Mouse (Mus musculus) liver, postnatal 0 days (tissue): ENCODE results near the gene Kdm4c. TPM values are rescaled to one million over a fixed set of nuclear protein-coding genes. Genes with fewer than 3 reads are reported as not detected.

Source experiments
- ATAC-seq: fragments of 200-750 bp; cut with Nextera tagmentation; 2 replicates; pipeline ENCODE4 v1.8.0; 2017; ENCODE audit warnings: mild to moderate bottlenecking, moderate library complexity
- DNase-seq: peaks from one replicate; pipeline ENCODE4 v3.0.0-alpha.2; 2016
- H3K27ac ChIP-seq: fragments of 300-500 bp; sonication (generic); 2 replicates; pipeline ENCODE4 v1.5.1; 2014; ENCODE audit warnings: antibody characterized with exemption, moderate library complexity, mild to moderate bottlenecking, low read depth
- H3K27me3 ChIP-seq: fragments of 300-500 bp; sonication (generic); 2 replicates; pipeline ENCODE4 v1.6.1; 2014; ENCODE audit warnings: low read length, control low read depth, mixed read lengths; ENCODE audit not compliant: insufficient read depth
- H3K36me3 ChIP-seq: fragments of 300-500 bp; sonication (generic); replicated peaks from 2 replicates; pipeline ENCODE4 v1.6.1; 2014; ENCODE audit warnings: mild to moderate bottlenecking, control low read depth, low read length, moderate library complexity, mixed read lengths; ENCODE audit not compliant: insufficient read depth
- H3K4me1 ChIP-seq: fragments of 300-500 bp; sonication (generic); 2 replicates; pipeline ENCODE4 v1.6.1; 2014; ENCODE audit warnings: antibody characterized with exemption, mild to moderate bottlenecking, control low read depth; ENCODE audit not compliant: insufficient read depth
- H3K4me2 ChIP-seq: fragments of 300-500 bp; sonication (generic); 2 replicates; pipeline ENCODE4 v1.6.1; 2014; ENCODE audit warnings: low read depth, mild to moderate bottlenecking, low read length, moderate library complexity, mixed read lengths
- H3K4me3 ChIP-seq: fragments of 300-500 bp; sonication (generic); 2 replicates; pipeline ENCODE4 v1.5.1; 2014; ENCODE audit warnings: low read depth, low read length
- H3K9ac ChIP-seq: fragments of 300-500 bp; sonication (generic); replicated peaks from 2 replicates; pipeline ENCODE4 v1.6.1; 2014; ENCODE audit warnings: mild to moderate bottlenecking, moderate library complexity
- H3K9me3 ChIP-seq: fragments of 300-500 bp; sonication (generic); 2 replicates; pipeline ENCODE4 v1.6.1; 2016; ENCODE audit warnings: mild to moderate bottlenecking, control low read depth, low read length, mixed read lengths
- CTCF ChIP-seq: sonication (generic); IDR thresholded peaks from 2 replicates; pipeline ENCODE4 v1.5.1; 2016; ENCODE audit warnings: antibody characterized with exemption, low read depth
- EP300 ChIP-seq: IDR thresholded peaks from 2 replicates; pipeline ENCODE4 v1.6.1; 2016; ENCODE audit warnings: antibody characterized with exemption, low read depth, mild to moderate bottlenecking
- WGBS: fragments of 180-500 bp; shearing (Covaris S2); extraction: QIAGEN DNeasy Blood & Tissue Kit; methylation state at CpG from one replicate; pipeline ENCODE4 v1.1.7; 2014; ENCODE audit not compliant: insufficient replicate concordance; 5-methylcytosine and 5-hydroxymethylcytosine counted together
- polyA plus RNA-seq: library from polyadenylated mRNA; unstranded; fragments of >200 nt; fragmentation: Nextera tagmentation; extraction: Ambion mirVana; gene quantifications from 2 replicates; pipeline ENCODE4 v1.2.1, GENCODE M21; 2015

The Kdm4c gene
- polyA plus RNA-seq, 1 experiment from 2014 or later, result 3.2 TPM

DNA sequence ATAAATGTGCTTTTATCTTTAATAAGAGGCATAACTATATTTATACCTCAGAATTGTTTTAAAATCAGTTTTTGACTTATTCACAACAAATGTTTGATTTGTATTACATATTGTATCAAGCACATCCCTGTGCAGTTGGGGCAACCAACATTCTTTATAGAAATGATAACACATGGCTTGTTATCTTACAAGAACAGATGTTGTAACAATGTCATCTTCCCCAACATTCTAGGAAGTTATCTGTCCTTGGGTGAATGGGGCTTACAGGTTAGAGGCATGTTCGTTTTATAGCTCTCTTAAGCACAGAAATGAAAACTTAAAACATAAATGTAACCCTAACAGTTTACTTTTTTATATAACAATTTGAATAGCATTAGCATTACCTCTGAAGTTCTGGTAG is 177.5 kb downstream of the Kdm4c start:
- H3K36me3 ChIP-seq, result no peaks in the 10 kb centered on the region
- no peaks in the 10 kb centered on the region for H3K9me3 ChIP-seq
- H3K4me1 ChIP-seq, result no peaks in the 10 kb centered on the region
- 43% methylated on average over 1 of the region's 1 CpGs for WGBS
- DNase-seq (no peak), ATAC-seq (no peak)
- no peak overlapping the region for H3K27ac ChIP-seq
- H3K9ac ChIP-seq, result no peak overlapping the region
- H3K27me3 ChIP-seq, result no peaks in the 10 kb centered on the region
- H3K4me3 ChIP-seq, result no peak overlapping the region
- TF ChIP-seq EP300 (no peak), CTCF (no peak)
- no peak overlapping the region for H3K4me2 ChIP-seq

Other genes starting within 250 kb of the Kdm4c start
- gene Frmd3, start 229.1 kb upstream of the Kdm4c start, polyA plus RNA-seq, result 0.08 TPM in 2 replicates